Mouse (Mus musculus): ENCODE measurements around the gene Pcnx4.
A peak's percentile ranks its signal among the peaks of the same experiment; 100 is the strongest.

Gene Pcnx4

DNA sequence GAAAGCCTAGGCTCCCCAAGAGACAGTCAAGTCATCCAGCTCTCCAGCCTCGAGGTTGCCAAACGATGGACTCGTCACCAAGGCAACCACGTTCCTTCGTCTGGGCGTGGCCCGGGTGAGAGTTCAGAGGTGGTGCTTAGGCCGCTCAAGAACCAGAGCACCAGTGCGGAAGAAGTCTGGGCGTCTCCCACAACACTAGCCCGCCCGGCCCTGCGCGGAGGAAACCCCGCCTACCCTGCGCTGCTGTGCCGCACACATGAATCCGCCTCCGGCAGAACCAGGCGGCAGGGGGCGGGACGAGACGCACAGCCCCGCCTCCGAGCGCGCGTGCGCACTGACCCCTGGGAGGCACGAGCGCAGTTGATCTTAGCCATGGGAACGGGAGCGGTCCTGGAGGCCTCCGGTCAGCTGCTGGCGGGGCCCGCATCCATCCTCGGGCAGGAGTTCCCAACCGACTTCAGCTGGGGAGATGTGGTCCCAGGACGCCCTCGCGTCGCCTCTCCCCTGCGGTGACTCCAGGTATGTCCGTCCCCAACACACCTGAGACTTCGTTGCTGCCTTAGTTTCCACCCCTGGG is at the start of gene Pcnx4:
Gene Pcnx4 (plus strand): TSS at position 363 of the 577 bp plus-strand sequence.
- DNase-seq (ENCODE audit: low spot score), result peak; percentile 96

GRCm38 (mm10) chr12:72487498-72487897 is 48.7 kb upstream of the Pcnx4 start:
- no peak for DNase-seq (ENCODE audit: low spot score)

- DNase-seq (ENCODE audit: low spot score), result no peak
Observed at GRCm38 (mm10) chr12:72489995-72490394, 46.2 kb upstream of the Pcnx4 start.

GRCm38 (mm10) chr12:72491063-72491719 is 45.0 kb upstream of the Pcnx4 start:
- DNase-seq (ENCODE audit: low spot score), result no peak

- DNase-seq (ENCODE audit: low spot score), result no peak
Observed at GRCm38 (mm10) chr12:72496866-72497600, 39.1 kb upstream of the Pcnx4 start.

- DNase-seq (ENCODE audit: low spot score), result no peak
Observed at GRCm38 (mm10) chr12:72509606-72510005, 26.6 kb upstream of the Pcnx4 start.

DNA sequence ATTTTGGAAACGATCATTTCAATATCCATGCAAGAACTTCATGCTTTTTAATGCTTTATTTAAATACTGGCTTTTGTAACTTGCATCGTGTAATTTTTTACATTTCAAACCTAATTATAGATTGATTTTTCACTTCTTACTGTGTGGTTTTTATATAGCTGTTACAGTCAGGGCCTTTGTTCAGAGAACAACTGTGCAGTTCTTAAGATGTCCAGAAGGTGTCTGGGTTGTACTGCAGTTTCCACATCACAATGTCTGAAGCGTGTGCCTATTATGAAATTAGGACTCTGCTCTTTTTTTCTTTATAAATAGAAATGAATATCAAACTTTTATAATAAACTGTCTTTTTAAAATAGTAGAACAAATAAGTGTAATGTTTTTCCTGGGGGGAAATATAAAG is 20.7 kb upstream of the Pcnx4 start:
- DNase-seq (ENCODE audit: low spot score), result peak; percentile 18

- DNase-seq (ENCODE audit: low spot score), result no peak
Observed at GRCm38 (mm10) chr12:72518114-72518728, 18.0 kb upstream of the Pcnx4 start.

DNA sequence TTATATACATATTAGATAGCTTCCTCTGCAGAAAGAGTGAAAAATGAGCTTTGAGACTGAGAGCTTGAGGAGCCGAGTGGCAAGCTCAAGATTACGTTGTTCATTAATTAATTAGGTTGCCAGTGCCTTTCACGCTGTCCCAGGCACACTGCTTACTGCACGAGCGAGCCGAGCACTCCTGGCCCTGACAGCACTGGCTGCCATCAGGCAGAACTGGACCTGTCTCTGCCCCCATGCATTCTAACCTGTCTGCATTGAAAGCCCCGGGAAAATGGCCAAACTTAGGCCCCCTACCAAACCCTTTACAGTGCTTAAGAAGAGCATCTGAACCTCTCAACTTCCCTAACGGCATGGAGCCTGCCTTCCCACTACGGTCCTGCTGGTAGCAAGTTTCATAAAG is 16.8 kb upstream of the Pcnx4 start:
- DNase-seq (ENCODE audit: low spot score), result no peak

DNA sequence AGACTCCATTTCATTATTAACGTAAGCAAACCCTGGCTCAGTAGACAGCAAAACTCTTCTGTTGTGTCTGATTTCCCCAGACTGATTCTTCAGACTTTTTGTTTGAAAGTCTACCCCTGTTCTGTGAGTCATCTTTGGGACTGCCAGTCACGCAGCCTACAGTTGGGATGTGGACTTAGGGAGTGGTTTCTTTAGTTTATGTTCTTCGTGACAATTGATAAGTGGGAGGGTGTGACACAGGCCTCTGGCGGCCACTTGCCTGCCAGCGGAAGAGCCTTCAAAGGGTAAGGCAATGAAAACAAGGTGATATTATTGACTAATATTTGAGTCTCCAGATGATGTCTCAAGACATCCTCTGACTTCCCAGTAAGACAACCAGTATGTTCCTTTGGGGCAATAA is 16.3 kb upstream of the Pcnx4 start:
- no peak for DNase-seq (ENCODE audit: low spot score)

DNA sequence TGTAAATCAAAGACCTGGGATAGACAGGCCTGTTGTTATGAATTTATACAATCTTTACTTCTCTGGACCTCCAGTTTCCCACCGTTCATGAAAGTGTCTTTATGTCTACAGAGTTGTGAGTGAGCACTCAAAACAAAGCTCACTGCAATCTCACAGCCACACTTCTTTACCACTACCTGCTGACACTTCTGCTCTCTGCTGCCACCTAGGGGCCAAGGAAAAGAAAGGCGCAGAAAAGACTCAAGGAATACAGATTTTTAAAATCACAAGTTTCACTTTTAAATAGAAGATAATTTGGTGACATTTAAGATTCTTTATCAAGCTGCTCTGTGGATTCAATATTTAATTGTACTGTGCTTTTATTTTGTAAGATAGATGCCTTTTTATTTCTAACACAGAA is 15.5 kb upstream of the Pcnx4 start:
- no peak for DNase-seq (ENCODE audit: low spot score)

DNA sequence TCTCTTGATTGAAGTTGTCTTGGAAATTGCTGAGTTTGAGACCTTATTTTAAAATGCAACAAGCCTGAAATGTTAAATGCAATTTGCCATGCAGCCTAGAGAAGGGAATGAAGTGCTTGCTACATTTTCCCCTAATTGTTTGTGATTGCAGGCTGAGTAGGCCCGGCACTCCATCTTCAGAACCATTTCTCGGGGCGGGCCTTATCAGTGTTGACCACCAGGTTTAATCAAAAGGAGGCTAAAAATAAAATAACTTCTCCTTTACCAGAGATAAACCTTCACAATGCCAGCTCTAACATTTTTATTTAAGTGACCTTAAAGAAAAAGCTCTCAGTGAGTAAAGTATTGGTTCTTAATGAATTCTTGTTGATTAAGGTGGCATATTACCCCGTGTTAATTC is 10.6 kb upstream of the Pcnx4 start:
- DNase-seq (ENCODE audit: low spot score), result no peak

DNA sequence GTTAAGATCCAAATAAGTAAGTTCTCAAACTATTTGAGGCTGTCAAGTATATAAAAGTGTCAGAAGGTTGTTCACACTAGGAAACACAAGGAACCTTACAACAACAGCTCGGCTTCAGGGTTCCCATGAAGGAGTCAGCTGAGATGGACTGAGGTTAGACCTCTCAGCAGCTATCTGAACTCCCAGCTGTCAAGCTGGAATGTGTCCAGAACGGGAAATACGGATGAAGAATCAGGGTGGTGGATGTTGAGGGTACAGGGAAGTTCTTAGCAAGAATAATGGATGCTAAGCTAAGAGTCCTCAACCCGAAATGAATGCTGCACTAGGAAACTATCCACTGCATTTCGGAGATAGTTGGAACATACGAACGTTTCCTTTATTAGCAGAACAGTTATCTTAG is 3.9 kb upstream of the Pcnx4 start:
- no peak for DNase-seq (ENCODE audit: low spot score)

GRCm38 (mm10) chr12:72533986-72534385 is 2.2 kb upstream of the Pcnx4 start:
- no peak for DNase-seq (ENCODE audit: low spot score)

GRCm38 (mm10) chr12:72535599-72535998 is 584 bp upstream of the Pcnx4 start:
- no peak for DNase-seq (ENCODE audit: low spot score)

DNA sequence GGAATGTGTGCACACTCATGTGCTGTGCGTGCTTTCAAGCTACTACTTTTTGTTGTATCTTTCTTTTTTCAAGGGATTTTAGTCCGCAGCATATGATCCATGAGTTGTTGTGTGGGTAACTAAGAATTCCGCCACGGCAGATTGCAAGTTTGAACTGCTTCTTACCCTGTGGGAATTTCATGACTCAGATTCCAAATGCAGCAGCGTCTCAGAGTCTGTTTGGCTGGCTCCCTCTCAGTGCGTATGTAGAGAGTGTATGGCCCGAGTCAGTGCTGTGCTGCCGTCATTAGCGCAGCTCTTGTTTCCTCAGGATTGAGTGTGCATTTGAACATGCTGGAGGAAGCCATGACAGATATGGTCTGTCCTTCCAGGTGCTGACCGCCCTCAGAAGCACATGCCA is 2.4 kb downstream of the Pcnx4 start:
- DNase-seq (ENCODE audit: low spot score), result peak; percentile 11

- DNase-seq (ENCODE audit: low spot score), result no peak
Observed at GRCm38 (mm10) chr12:72554347-72554746, 18.2 kb downstream of the Pcnx4 start.

DNA sequence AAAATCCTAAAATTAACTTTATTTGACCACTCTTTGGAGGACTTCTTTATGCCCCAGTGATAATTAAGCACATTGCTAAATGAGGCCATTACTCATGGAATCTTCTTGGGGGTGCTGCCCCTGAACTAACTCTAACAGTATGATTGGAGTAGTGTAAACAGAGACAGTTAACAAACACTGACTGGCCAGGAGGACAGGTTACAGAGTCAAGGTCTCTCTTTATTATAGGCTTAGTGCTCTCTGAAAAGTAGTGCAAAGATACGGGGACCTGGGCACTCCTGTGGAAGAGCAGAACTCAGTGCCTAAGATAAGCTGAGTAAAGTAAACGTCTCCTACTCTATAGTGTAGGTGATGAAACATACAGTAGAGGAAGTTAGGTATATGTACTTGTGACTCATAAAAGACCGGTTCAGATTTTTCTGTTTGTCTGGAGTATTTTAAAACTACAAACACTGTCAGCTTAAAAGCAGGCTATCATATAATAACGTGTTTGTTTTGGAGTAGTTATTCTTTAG is 28.2 kb downstream of the Pcnx4 start:
- no peak for DNase-seq (ENCODE audit: low spot score)

DNA sequence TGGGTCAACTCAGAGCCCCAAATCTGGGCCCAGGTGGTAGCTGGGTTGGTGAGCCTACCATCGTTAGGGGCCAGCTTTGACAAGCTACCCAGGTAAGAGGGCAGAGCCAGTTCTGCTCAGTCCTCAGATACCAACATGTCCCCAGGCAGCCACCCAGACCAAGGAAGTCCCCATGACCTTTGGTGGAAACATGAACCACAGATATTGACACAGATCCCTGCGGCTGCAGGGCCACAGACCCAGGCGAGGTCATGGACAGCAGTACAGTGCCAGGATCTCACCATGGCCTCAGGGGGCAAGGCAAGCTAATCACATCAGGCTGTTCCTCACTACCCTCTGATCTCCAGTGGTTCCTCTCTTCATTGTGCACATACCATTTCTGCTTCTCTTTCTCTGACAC is 45.8 kb downstream of the Pcnx4 start:
- DNase-seq (ENCODE audit: low spot score), result no peak

GRCm38 (mm10) chr12:72583099-72583498 is 46.9 kb downstream of the Pcnx4 start:
- DNase-seq (ENCODE audit: low spot score), result no peak

- DNase-seq (ENCODE audit: low spot score), result no peak
Observed at GRCm38 (mm10) chr12:72585339-72585738, 49.2 kb downstream of the Pcnx4 start.

GRCm38 (mm10) chr12:72592991-72593390 is 56.8 kb downstream of the Pcnx4 start:
- no peak for DNase-seq (ENCODE audit: low spot score)

DNA sequence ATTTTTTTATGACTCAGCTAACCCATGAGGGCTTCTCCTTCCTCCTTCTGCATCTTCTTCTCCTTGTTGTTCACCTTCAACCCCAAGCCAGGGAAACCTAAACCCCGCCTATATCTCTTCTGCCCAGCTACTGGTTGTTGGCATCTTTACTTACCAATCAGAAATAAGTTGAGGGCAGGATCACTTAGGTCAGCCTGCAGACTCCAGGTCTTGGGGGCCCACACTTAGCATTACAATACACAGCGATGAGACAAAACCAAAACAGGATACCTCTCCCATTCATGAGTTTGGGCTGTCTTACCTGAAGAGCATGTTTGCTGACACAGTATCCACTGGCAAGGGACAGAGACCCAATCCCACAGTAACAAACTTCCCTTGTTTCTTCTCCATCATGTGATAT is 57.8 kb downstream of the Pcnx4 start:
- no peak for DNase-seq (ENCODE audit: low spot score)
